Mouse (Mus musculus): ENCODE data around the gene Ptpn21.

Gene Ptpn21

GRCm38 (mm10) chr12:98721030-98721429, 16.2 kb downstream of the Ptpn21 start:
- no peak for DNase-seq

- DNase-seq = no peak
Observed at GRCm38 (mm10) chr12:98720628-98721027, 16.6 kb downstream of the Ptpn21 start.

- no peak for DNase-seq
Observed at GRCm38 (mm10) chr12:98716142-98716541, 21.1 kb downstream of the Ptpn21 start.

GRCm38 (mm10) chr12:98714757-98715156, 22.4 kb downstream of the Ptpn21 start:
- DNase-seq = no peak

- peak; percentile 43 to 45 for DNase-seq
Observed at GRCm38 (mm10) chr12:98713621-98714103, 23.5 kb downstream of the Ptpn21 start.

GRCm38 (mm10) chr12:98712819-98713218, 24.4 kb downstream of the Ptpn21 start:
- no peak for DNase-seq

GRCm38 (mm10) chr12:98703961-98704360, 33.2 kb downstream of the Ptpn21 start:
- DNase-seq = no peak

- no peak for DNase-seq
Observed at GRCm38 (mm10) chr12:98703554-98703953, 33.7 kb downstream of the Ptpn21 start.

- DNase-seq = no peak
Observed at GRCm38 (mm10) chr12:98701564-98701963, 35.6 kb downstream of the Ptpn21 start.

GRCm38 (mm10) chr12:98697202-98697601, 40.0 kb downstream of the Ptpn21 start:
- no peak for DNase-seq

GRCm38 (mm10) chr12:98690230-98690629, 47.0 kb downstream of the Ptpn21 start:
- DNase-seq = no peak

- DNase-seq = no peak
Observed at GRCm38 (mm10) chr12:98683574-98683973, 53.6 kb downstream of the Ptpn21 start.

- peak in 1 of 2 experiments; percentile 7 for DNase-seq
Observed at GRCm38 (mm10) chr12:98683171-98683570, 54.0 kb downstream of the Ptpn21 start.

GRCm38 (mm10) chr12:98682196-98682595, 55.0 kb downstream of the Ptpn21 start:
- DNase-seq = no peak

GRCm38 (mm10) chr12:98679906-98680305, 57.3 kb downstream of the Ptpn21 start:
- no peak for DNase-seq

GRCm38 (mm10) chr12:98677336-98677735, 59.9 kb downstream of the Ptpn21 start:
- no peak for DNase-seq

- no peak for DNase-seq
Observed at GRCm38 (mm10) chr12:98676861-98677260, 60.3 kb downstream of the Ptpn21 start.

GRCm38 (mm10) chr12:98674627-98675143, 62.5 kb downstream of the Ptpn21 start:
- DNase-seq = peak; percentile 80 to 84

- no peak for DNase-seq
Observed at GRCm38 (mm10) chr12:98673879-98674278, 63.3 kb downstream of the Ptpn21 start.

- no peak for DNase-seq
Observed at GRCm38 (mm10) chr12:98670429-98670828, 66.8 kb downstream of the Ptpn21 start.

- no peak for DNase-seq
Observed at GRCm38 (mm10) chr12:98669864-98670263, 67.3 kb downstream of the Ptpn21 start.

GRCm38 (mm10) chr12:98669086-98669485, 68.1 kb downstream of the Ptpn21 start:
- no peak for DNase-seq

- peak; percentile 56 to 66 for DNase-seq
Observed at GRCm38 (mm10) chr12:98668132-98668814, 68.9 kb downstream of the Ptpn21 start.

- DNase-seq = no peak
Observed at GRCm38 (mm10) chr12:98662617-98663016, 74.6 kb downstream of the Ptpn21 start.

- DNase-seq = no peak
Observed at GRCm38 (mm10) chr12:98656873-98657272, 80.3 kb downstream of the Ptpn21 start.
